Mouse (Mus musculus) neural tube, embryonic 12.5 days (tissue): Measurements from ENCODE around the gene Pdia4. TPM values are rescaled to one million over a fixed set of nuclear protein-coding genes. Genes with fewer than 3 reads are reported as not detected.
"Not testable (repeated sequence)": the region's sequence is repeated elsewhere in the genome, so short reads cannot be mapped to it uniquely, and the experiment has no call there.

Experiments used
- ATAC-seq: fragments of 200-750 bp; cut with Nextera tagmentation; 2 replicates; pipeline ENCODE4 v1.8.0; 2017; ENCODE audit warnings: low read depth, mild to moderate bottlenecking, moderate TSS enrichment, moderate library complexity; ENCODE audit not compliant: low FRiP score
- H3K27ac ChIP-seq: fragments of 300-500 bp; sonication (generic); 2 replicates; pipeline ENCODE4 v1.5.1; 2016
- H3K27me3 ChIP-seq: fragments of 300-500 bp; sonication (generic); replicated peaks from 2 replicates; pipeline ENCODE4 v1.6.1; 2016; ENCODE audit warnings: mild to moderate bottlenecking
- H3K36me3 ChIP-seq: fragments of 300-500 bp; sonication (generic); 2 replicates; pipeline ENCODE4 v1.6.1; 2016; ENCODE audit warnings: mild to moderate bottlenecking
- H3K4me1 ChIP-seq: fragments of 300-500 bp; sonication (generic); 2 replicates; pipeline ENCODE4 v1.6.1; 2016
- H3K4me2 ChIP-seq: fragments of 300-500 bp; sonication (generic); replicated peaks from 2 replicates; pipeline ENCODE4 v1.6.1; 2016; ENCODE audit warnings: mild to moderate bottlenecking
- H3K4me3 ChIP-seq: fragments of 300-500 bp; sonication (generic); 2 replicates; pipeline ENCODE4 v1.5.1; 2016
- H3K9ac ChIP-seq: fragments of 300-500 bp; sonication (generic); 2 replicates; pipeline ENCODE4 v1.6.1; 2016; ENCODE audit warnings: mild to moderate bottlenecking
- H3K9me3 ChIP-seq: fragments of 300-500 bp; sonication (generic); 2 replicates; pipeline ENCODE4 v1.6.1; 2016; ENCODE audit warnings: mild to moderate bottlenecking
- WGBS: fragments of 180-500 bp; shearing (Covaris S2); methylation state at CpG from one replicate; pipeline ENCODE4 v1.1.7; 2016; 5-methylcytosine and 5-hydroxymethylcytosine counted together
- polyA plus RNA-seq: library from polyadenylated mRNA; unstranded; fragments of >200 nt; fragmentation: Nextera tagmentation; extraction: Ambion mirVana; gene quantifications from 2 replicates; pipeline ENCODE4 v1.2.1, GENCODE M21; 2016

Pdia4 gene
- polyA plus RNA-seq = 196 and 221 TPM in 2 replicates

- no peaks in the 10 kb centered on the region for H3K27me3 ChIP-seq
- H3K9me3 ChIP-seq = no peaks in the 10 kb centered on the region
- H3K27ac ChIP-seq = peak within 1 kb of the TSS; percentile 89
- H3K4me1 ChIP-seq = peaks cover 29% of the 10 kb centered on the region
- H3K36me3 ChIP-seq = peaks cover 7% of the 10 kb centered on the region
- under 1% methylated on average over 43 of the region's 44 CpGs for WGBS
- H3K9ac ChIP-seq = peak within 1 kb of the TSS; percentile 92
- peak within 1 kb of the TSS; percentile 76 for H3K4me3 ChIP-seq
- ATAC-seq = peak; percentile 99
- H3K4me2 ChIP-seq = peak within 1 kb of the TSS; percentile 72
Measured at GRCm38 (mm10) chr6:47813257-47813878, at the start of gene Pdia4. Gene Pdia4 (minus strand): TSS chr6:47813430.

DNA sequence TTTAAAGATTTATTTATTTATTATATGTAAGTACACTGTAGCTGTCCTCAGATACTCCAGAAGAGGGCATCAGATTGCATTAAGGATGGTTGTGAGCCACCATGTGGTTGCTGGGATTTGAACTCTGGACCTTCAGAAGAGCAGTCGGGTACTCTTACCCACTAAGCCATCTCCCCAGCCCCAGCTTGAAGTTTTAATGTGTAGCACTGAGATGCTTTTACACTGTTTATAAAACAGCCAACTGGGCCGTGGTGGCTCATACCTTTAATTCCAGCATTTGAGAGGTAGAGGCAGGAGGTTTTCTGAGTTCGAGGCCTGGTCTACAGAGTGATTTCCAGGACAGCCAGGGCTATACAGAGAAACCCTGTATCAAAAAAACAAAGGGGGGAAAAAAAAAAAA is 44.5 kb upstream of the Pdia4 start:
- H3K4me3 ChIP-seq, H3K9me3 ChIP-seq, H3K4me2 ChIP-seq, ATAC-seq, H3K27me3 ChIP-seq, H3K27ac ChIP-seq, H3K4me1 ChIP-seq, H3K9ac ChIP-seq: not testable (repeated sequence)
- 91% methylated on average over 3 of the region's 3 CpGs for whole genome bisulfite sequencing
- H3K36me3 ChIP-seq = peaks cover 27% of the 10 kb centered on the region

DNA sequence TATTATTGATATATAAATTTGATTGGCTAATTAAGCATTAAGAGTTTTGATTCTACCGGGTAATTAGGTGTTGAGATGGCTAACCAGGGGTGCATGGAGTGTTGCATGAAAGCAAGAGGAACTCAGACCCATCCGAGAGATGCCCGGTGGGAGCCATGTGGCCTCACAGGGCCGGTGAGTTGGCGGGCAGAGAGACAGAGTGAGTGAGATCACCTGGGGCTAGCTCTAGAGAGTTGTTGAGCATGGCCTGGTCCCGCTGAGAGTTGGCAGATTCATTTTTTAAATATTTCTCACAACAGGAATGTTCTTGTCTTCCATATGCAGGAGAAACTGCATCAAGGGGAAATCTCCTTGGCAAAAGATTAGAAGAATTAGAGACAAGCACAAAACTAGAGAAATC is 44.0 kb upstream of the Pdia4 start:
- peaks cover 26% of the 10 kb centered on the region for H3K36me3 ChIP-seq
- 91% methylated on average over 6 of the region's 6 CpGs for WGBS

DNA sequence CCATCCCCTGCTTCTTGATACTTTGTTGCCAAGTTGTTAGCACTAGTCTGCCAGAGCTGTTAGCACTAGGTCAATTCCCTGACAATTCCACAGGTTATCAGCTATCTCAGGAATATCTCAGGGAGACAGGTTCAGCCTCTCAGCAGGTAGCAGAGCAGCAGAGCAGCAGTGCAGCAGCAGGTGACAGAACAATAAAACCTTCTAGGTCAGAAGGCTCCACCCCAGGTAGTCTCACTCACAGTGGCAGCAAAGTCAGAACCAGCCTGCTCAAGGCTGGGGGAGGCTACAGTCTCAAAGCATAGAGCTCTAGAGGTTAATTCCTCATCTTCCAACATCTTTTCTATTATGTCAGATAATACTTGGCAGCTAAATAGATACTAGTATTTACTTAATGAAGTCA is 32.5 kb upstream of the Pdia4 start:
- H3K36me3 ChIP-seq = peaks cover 14% of the 10 kb centered on the region
- no peaks in the 10 kb centered on the region for H3K4me1 ChIP-seq
- no peak overlapping the region for H3K4me3 ChIP-seq
- no peak for ATAC-seq
- H3K27ac ChIP-seq = no peak overlapping the region
- no peak overlapping the region for H3K4me2 ChIP-seq
- H3K27me3 ChIP-seq = no peaks in the 10 kb centered on the region
- H3K9ac ChIP-seq = no peak overlapping the region
- H3K9me3 ChIP-seq = no peaks in the 10 kb centered on the region

More for the DNA sequence above, 44.0 kb upstream of the Pdia4 start:
- Histone ChIP-seq H3K27me3 (no peaks in the 10 kb centered on the region), H3K27ac (no peak overlapping the region), H3K4me2 (no peak overlapping the region), H3K9ac (no peak overlapping the region), H3K9me3 (no peaks in the 10 kb centered on the region), H3K4me3 (no peak overlapping the region), H3K4me1 (no peaks in the 10 kb centered on the region)
- no peak for ATAC-seq

DNA sequence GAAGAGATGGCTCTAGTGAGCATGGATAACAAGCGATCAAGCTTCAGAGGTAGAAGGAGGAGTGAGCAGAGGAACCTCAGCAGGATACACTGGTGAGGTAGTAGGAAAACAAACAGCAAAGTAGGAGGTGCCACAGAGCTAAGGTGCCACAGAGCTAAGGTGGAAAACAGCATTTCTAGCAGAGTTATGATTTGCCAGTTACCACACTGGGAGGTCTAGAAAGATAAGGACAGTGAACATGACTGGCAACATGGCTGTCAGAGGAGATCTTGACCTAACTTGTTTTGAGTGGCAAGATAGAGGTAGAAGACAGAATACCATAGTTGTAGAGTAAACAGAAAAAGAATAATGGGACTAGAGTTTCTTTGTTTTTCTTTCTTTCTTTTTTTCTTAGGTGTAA is 29.1 kb upstream of the Pdia4 start:
- WGBS = 94% methylated on average over 1 of the region's 1 CpGs
- ATAC-seq = no peak
- no peak overlapping the region for H3K9ac ChIP-seq

DNA sequence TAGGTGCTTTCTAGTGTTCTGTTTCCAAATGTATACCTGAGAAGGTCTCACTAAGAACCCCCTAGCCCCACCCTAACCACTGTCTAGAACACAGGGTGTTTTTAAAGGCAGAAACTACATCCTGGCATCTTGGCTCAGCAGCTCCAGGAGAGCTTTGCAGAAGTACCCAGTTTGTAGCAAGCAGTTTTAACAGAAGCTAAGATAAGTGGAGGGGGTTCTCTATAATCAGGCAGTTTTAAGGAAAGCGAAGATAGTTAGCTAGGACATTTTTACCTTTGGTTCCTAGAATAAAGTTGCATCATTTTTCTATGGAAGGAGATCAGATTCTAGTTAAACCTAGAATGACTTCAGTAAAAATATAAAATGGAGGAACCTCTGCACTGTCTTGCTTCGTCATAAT is 28.6 kb upstream of the Pdia4 start:
- H3K27me3 ChIP-seq = no peaks in the 10 kb centered on the region
- no peak overlapping the region for H3K4me2 ChIP-seq
- peaks cover 18% of the 10 kb centered on the region for H3K36me3 ChIP-seq
- H3K27ac ChIP-seq = no peak overlapping the region
- no peaks in the 10 kb centered on the region for H3K9me3 ChIP-seq
- 97% methylated on average over 2 of the region's 2 CpGs for WGBS
- H3K4me1 ChIP-seq = no peaks in the 10 kb centered on the region
- no peak overlapping the region for H3K4me3 ChIP-seq
- ATAC-seq = no peak
- H3K9ac ChIP-seq = no peak overlapping the region

More for the DNA sequence above, 29.1 kb upstream of the Pdia4 start:
- Histone ChIP-seq H3K36me3 (peaks cover 19% of the 10 kb centered on the region), H3K4me2 (no peak overlapping the region), H3K27ac (no peak overlapping the region), H3K9me3 (no peaks in the 10 kb centered on the region), H3K4me3 (no peak overlapping the region), H3K27me3 (no peaks in the 10 kb centered on the region), H3K4me1 (no peaks in the 10 kb centered on the region)

DNA sequence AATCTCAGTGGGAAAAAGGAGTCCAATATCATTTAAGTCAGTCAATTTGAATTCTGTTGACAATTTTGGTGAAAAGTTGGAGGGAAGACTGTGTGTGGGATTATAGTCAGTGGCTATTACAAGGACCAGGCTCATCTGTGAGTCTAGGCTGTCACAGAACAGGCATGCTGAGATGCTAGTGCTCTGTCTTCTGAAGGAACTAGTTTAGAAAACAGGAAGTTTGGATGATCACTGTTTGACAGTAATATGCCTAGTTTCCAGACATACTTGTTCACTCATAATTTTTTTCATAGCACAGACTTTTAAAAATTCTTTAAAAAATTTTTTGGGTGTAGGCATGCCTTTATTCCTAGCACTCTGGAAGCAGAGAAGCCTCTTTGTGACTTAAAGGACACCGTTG is 27.8 kb upstream of the Pdia4 start:
- 92% methylated on average over 1 of the region's 1 CpGs for WGBS

GRCm38 (mm10) chr6:47837630-47838029 is 24.4 kb upstream of the Pdia4 start:
- Histone ChIP-seq H3K27ac (no peak overlapping the region), H3K4me3 (no peak overlapping the region), H3K9me3 (no peaks in the 10 kb centered on the region), H3K9ac (no peak overlapping the region), H3K36me3 (peaks cover 13% of the 10 kb centered on the region), H3K27me3 (no peaks in the 10 kb centered on the region), H3K4me2 (no peak overlapping the region), H3K4me1 (no peaks in the 10 kb centered on the region)
- WGBS = 93% methylated on average over 2 of the region's 2 CpGs
- ATAC-seq = no peak

More for the DNA sequence above, 27.8 kb upstream of the Pdia4 start:
- peaks cover 13% of the 10 kb centered on the region for H3K36me3 ChIP-seq
- no peaks in the 10 kb centered on the region for H3K9me3 ChIP-seq
- no peak overlapping the region for H3K4me3 ChIP-seq
- no peak for ATAC-seq
- no peak overlapping the region for H3K9ac ChIP-seq
- H3K27me3 ChIP-seq = no peaks in the 10 kb centered on the region
- no peak overlapping the region for H3K4me2 ChIP-seq
- no peak overlapping the region for H3K27ac ChIP-seq
- H3K4me1 ChIP-seq = no peaks in the 10 kb centered on the region

- Histone ChIP-seq H3K9me3 (no peaks in the 10 kb centered on the region), H3K36me3 (peaks cover 8% of the 10 kb centered on the region), H3K27ac (peak overlapping the region; percentile 94), H3K4me1 (no peaks in the 10 kb centered on the region), H3K4me2 (peak overlapping the region; percentile 71), H3K4me3 (peak overlapping the region; percentile 86), H3K9ac (peak overlapping the region; percentile 95), H3K27me3 (no peaks in the 10 kb centered on the region)
- ATAC-seq = peak; percentile 88
- WGBS = under 1% methylated on average over 49 of the region's 49 CpGs
Measured at GRCm38 (mm10) chr6:47835984-47836521, 22.8 kb upstream of the Pdia4 start.

DNA sequence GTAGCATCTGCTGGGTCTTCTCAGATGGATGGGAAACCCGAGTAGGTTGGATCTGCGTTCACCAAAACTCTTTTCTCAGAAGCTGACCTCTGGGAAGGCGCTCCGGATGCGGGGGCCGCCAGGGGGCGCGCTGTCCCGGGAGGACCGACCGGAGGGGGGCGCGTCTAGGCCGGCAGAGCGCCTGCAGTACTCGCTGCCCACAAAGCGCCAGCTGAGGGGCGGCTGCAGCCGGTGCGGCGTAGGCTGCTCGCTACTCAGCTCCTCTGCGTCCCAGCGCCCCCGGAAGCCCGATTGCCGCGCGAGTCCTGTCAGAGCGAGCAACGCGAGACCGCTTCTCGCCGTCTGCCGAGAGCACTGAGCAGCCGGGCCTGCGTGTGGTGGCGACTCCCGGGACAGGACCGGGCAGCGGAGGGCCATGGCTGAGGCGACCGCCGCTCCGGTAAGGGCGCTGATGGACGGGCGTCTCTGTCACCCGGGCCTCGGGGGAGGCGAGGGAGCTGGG is 22.3 kb upstream of the Pdia4 start, which contains the start of gene Zfp398:
TSS of gene Zfp398 (plus strand) at position 180 of the 502 bp plus-strand sequence.
- ATAC-seq = peak; percentile 93
- no peaks in the 10 kb centered on the region for H3K9me3 ChIP-seq
- no peaks in the 10 kb centered on the region for H3K27me3 ChIP-seq
- H3K9ac ChIP-seq = peak within 1 kb of the TSS; percentile 95
- peak within 1 kb of the TSS; percentile 94 for H3K27ac ChIP-seq
- under 1% methylated on average over 52 of the region's 52 CpGs for WGBS
- 0 out of 2 replicates have a peak, but pooled peaks cover 4% of the 10 kb centered on the region for H3K36me3 ChIP-seq
- H3K4me3 ChIP-seq = peak within 1 kb of the TSS; percentile 86
- peaks cover 3% of the 10 kb centered on the region; the same call in 1 of the 2 replicates for H3K4me1 ChIP-seq
- H3K4me2 ChIP-seq = peak within 1 kb of the TSS; percentile 71

GRCm38 (mm10) chr6:47832220-47832619 is 19.0 kb upstream of the Pdia4 start:
- H3K36me3 ChIP-seq = no peaks in the 10 kb centered on the region
- no peak overlapping the region for H3K4me2 ChIP-seq
- ATAC-seq = no peak
- H3K4me3 ChIP-seq = no peak overlapping the region
- H3K27ac ChIP-seq = no peak overlapping the region
- no peaks in the 10 kb centered on the region for H3K9me3 ChIP-seq
- H3K27me3 ChIP-seq = no peaks in the 10 kb centered on the region
- no peak overlapping the region for H3K9ac ChIP-seq
- 89% methylated on average over 1 of the region's 1 CpGs for WGBS
- peaks cover 4% of the 10 kb centered on the region; the same call in 1 of the 2 replicates for H3K4me1 ChIP-seq

DNA sequence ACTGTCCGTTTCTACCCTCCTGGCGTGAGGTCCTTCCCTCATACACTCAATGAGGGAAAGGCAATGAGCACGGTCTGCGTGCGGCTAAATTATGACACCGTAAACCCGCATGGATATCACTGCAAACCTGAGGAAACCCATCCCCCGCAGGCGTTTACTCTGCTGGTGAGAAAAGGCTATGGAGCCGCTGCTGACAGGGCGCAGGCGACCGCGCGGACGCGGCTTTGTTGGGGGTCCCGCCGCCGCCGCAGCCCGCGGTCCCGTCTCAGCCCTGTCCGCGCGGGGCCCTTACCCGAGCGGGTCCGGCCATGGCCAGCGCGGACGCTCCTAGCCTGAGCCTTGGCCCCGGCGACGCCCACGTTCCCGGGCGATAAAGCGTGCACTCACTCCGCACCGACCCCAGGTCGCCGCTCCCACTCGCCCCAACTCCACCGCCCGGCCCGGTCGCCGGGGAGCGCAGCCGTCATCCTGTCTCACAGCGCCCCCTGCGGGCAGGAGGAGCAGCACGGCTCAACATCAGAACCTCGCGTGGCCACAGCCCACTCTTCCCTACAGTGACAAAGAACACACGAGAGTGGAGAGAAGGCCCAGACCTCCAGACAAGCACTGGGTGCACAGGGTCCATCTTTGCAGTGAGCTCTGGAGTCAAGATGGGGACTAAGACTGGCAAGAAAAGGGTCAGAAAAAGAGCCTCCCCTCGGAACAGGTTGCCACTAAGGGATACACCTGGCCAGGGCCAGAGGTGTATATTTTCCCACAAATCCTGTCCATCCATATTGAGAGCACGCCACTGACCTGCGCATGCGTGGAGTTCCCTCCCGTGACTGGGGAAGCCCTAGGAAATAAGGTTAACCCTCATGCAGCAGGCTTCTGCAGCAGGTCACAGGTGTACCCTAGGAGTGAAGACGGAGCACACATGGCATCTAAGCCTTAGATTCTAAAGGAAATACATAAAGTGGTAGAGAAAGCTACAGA is 17.2 kb upstream of the Pdia4 start, which contains the start of gene Zfp786:
TSS of gene Zfp786 (minus strand) at position 764 of the 975 bp plus-strand sequence.
- H3K27me3 ChIP-seq = no peaks in the 10 kb centered on the region
- peak within 1 kb of the TSS; percentile 87 for H3K27ac ChIP-seq
- ATAC-seq = peak; percentile 95
- no peaks in the 10 kb centered on the region; the same call in 1 of the 2 replicates for H3K36me3 ChIP-seq
- no peaks in the 10 kb centered on the region for H3K9me3 ChIP-seq
- WGBS = 2% methylated on average over 64 of the region's 64 CpGs
- peak within 1 kb of the TSS; percentile 95 for H3K9ac ChIP-seq
- H3K4me2 ChIP-seq = peak within 1 kb of the TSS; percentile 61
- peak within 1 kb of the TSS; percentile 91 for H3K4me3 ChIP-seq
- peaks cover 4% of the 10 kb centered on the region; the same call in 1 of the 2 replicates for H3K4me1 ChIP-seq
